Mouse (Mus musculus) kidney, adult 18-20 months (tissue): ENCODE measurements at regions not wholly inside any gene's neighbourhood (a gene's known extent, or its start where the extent isn't known, plus 50 kb on each side); places are given as distances from the start of the nearest gene placed in this dataset.
"Not testable (repeated sequence)": the region's sequence is repeated elsewhere in the genome, so short reads cannot be mapped to it uniquely, and the experiment has no call there.

Experiments
- DNase-seq: peaks from one replicate; pipeline ENCODE4 v3.0.0; 2021

- no peak for DNase-seq
Observed at GRCm38 (mm10) chr2:84042793-84043192, 52.4 kb downstream of the Gm13691 start.

- no peak for DNase-seq
Observed at GRCm38 (mm10) chr2:84048398-84049140, 58.2 kb downstream of the Gm13691 start.

- DNase-seq: no peak
Observed at GRCm38 (mm10) chr2:84051883-84052331, 61.6 kb downstream of the Gm13691 start.

- peak; percentile 9 for DNase-seq
Observed at GRCm38 (mm10) chr2:84059246-84059645, 68.9 kb downstream of the Gm13691 start.

- DNase-seq: no peak
Observed at GRCm38 (mm10) chr2:84061221-84061620, 70.9 kb downstream of the Gm13691 start.

GRCm38 (mm10) chr2:84064371-84064770 is 74.0 kb downstream of the Gm13691 start:
- no peak for DNase-seq

GRCm38 (mm10) chr2:84065061-84065460 is 74.7 kb downstream of the Gm13691 start:
- DNase-seq: no peak

- no peak for DNase-seq
Observed at GRCm38 (mm10) chr2:84065749-84066148, 75.4 kb downstream of the Gm13691 start.

GRCm38 (mm10) chr2:84066151-84066693 is 75.9 kb downstream of the Gm13691 start:
- no peak for DNase-seq

GRCm38 (mm10) chr2:84066785-84067526 is 76.6 kb downstream of the Gm13691 start:
- no peak for DNase-seq

GRCm38 (mm10) chr2:84068617-84069016 is 78.3 kb downstream of the Gm13691 start:
- DNase-seq: no peak

GRCm38 (mm10) chr2:84069411-84069810 is 79.1 kb downstream of the Gm13691 start:
- not testable (repeated sequence) for DNase-seq

- no peak for DNase-seq
Observed at GRCm38 (mm10) chr2:84072881-84073583, 82.7 kb downstream of the Gm13691 start.

GRCm38 (mm10) chr2:84075944-84076343 is 85.6 kb downstream of the Gm13691 start:
- DNase-seq: no peak

GRCm38 (mm10) chr2:84079284-84079683 is 88.9 kb downstream of the Gm13691 start:
- DNase-seq: no peak

- no peak for DNase-seq
Observed at GRCm38 (mm10) chr2:84080228-84080627, 89.9 kb downstream of the Gm13691 start.

- no peak for DNase-seq
Observed at GRCm38 (mm10) chr2:84094751-84095150, 104.4 kb downstream of the Gm13691 start.

- DNase-seq: no peak
Observed at GRCm38 (mm10) chr2:84098746-84099145, 108.4 kb downstream of the Gm13691 start.

GRCm38 (mm10) chr2:84113562-84113961 is 123.2 kb downstream of the Gm13691 start:
- DNase-seq: no peak

- DNase-seq: no peak
Observed at GRCm38 (mm10) chr2:84119839-84120238, 129.5 kb downstream of the Gm13691 start.

GRCm38 (mm10) chr2:84127586-84127985 is 137.2 kb downstream of the Gm13691 start:
- DNase-seq: no peak

- DNase-seq: no peak
Observed at GRCm38 (mm10) chr2:84161742-84162141, 171.4 kb downstream of the Gm13691 start.

- DNase-seq: no peak
Observed at GRCm38 (mm10) chr2:84173450-84173849, 183.1 kb downstream of the Gm13691 start.
